Mouse (Mus musculus) stomach, embryonic 14.5 days (tissue): ENCODE measurements around the gene H2al1a. TPM values are rescaled to one million over a fixed set of nuclear protein-coding genes. Genes with fewer than 3 reads are reported as not detected.
"Not testable (repeated sequence)": the region's sequence is repeated elsewhere in the genome, so short reads cannot be mapped to it uniquely, and the experiment has no call there.

Experiments
- ATAC-seq: fragments of 200-750 bp; cut with Nextera tagmentation; 2 replicates; pipeline ENCODE4 v1.8.0; 2017; ENCODE audit warnings: low read depth, moderate TSS enrichment; ENCODE audit not compliant: insufficient number of reproducible peaks, insufficient read depth, low FRiP score
- H3K27ac ChIP-seq: fragments of 300-500 bp; sonication (generic); 2 replicates; pipeline ENCODE4 v1.5.1; 2014; ENCODE audit warnings: mild to moderate bottlenecking, low read length, moderate library complexity, mixed read lengths
- H3K27me3 ChIP-seq: fragments of 300-500 bp; sonication (generic); 2 replicates; pipeline ENCODE4 v1.6.1; 2014; ENCODE audit warnings: low read length, control low read depth, mixed read lengths; ENCODE audit not compliant: control insufficient read depth, insufficient read depth
- H3K36me3 ChIP-seq: fragments of 300-500 bp; sonication (generic); 2 replicates; pipeline ENCODE4 v1.6.1; 2014; ENCODE audit warnings: mild to moderate bottlenecking, control low read depth, low read length, moderate library complexity, mixed read lengths; ENCODE audit not compliant: control insufficient read depth, insufficient read depth
- H3K4me1 ChIP-seq: fragments of 300-500 bp; sonication (generic); 2 replicates; pipeline ENCODE4 v1.6.1; 2014; ENCODE audit warnings: low read length, control low read depth, mixed read lengths; ENCODE audit not compliant: control insufficient read depth, insufficient read depth
- H3K4me2 ChIP-seq: fragments of 300-500 bp; sonication (generic); replicated peaks from 2 replicates; pipeline ENCODE4 v1.6.1; 2014; ENCODE audit warnings: low read depth, low read length, control low read depth
- H3K4me3 ChIP-seq: fragments of 300-500 bp; sonication (generic); 2 replicates; pipeline ENCODE4 v1.5.1; 2014; ENCODE audit warnings: low read depth, low read length, control low read depth
- H3K9ac ChIP-seq: fragments of 300-500 bp; sonication (generic); replicated peaks from 2 replicates; pipeline ENCODE4 v1.6.1; 2014; ENCODE audit warnings: low read depth, mild to moderate bottlenecking, control low read depth, low read length, moderate library complexity, mixed read lengths
- H3K9me3 ChIP-seq: fragments of 300-500 bp; sonication (generic); 2 replicates; pipeline ENCODE4 v1.6.1; 2016; ENCODE audit warnings: low read depth, low read length, control low read depth; ENCODE audit not compliant: control insufficient read depth
- WGBS: fragments of 180-500 bp; shearing (Covaris S2); extraction: QIAGEN DNeasy Blood & Tissue Kit; methylation state at CpG from one replicate; pipeline ENCODE4 v1.1.7; 2014; 5-methylcytosine and 5-hydroxymethylcytosine counted together
- polyA plus RNA-seq: library from polyadenylated mRNA; unstranded; fragments of >200 nt; fragmentation: Nextera tagmentation; extraction: Ambion mirVana; gene quantifications from 2 replicates; pipeline ENCODE4 v1.2.1, GENCODE M21; 2014

The H2al1a gene
- polyA plus RNA-seq, 1 experiment from 2014 or later, result not detected

DNA sequence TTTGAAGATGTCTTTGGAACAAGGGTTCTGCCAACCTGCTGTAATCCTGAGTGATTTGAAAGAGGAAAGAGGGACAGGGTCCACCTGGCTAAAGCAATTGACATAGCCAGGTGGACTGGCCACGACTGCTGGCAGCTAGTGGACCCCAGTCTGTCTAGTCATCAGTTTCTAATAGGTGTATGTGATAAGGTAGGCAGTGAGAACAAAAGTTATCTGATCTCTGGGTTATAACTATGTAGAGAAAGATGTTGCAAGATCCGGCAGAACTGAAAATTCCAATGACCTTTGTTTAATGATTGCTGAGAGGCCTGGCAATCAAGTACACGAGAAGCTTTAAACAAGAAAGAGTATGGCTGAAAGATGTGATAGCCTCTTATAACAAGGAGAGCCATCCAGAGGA is 25.9 kb upstream of the H2al1a start:
- H3K27me3 ChIP-seq, result no peaks in the 10 kb centered on the region
- H3K9ac ChIP-seq, result no peak overlapping the region
- no peak for ATAC-seq
- WGBS, result 70% methylated on average over 3 of the region's 3 CpGs
- H3K4me1 ChIP-seq, result no peaks in the 10 kb centered on the region
- H3K4me3 ChIP-seq, result no peak overlapping the region
- no peak overlapping the region for H3K4me2 ChIP-seq
- no peaks in the 10 kb centered on the region for H3K9me3 ChIP-seq
- no peaks in the 10 kb centered on the region for H3K36me3 ChIP-seq
- H3K27ac ChIP-seq, result no peak overlapping the region

DNA sequence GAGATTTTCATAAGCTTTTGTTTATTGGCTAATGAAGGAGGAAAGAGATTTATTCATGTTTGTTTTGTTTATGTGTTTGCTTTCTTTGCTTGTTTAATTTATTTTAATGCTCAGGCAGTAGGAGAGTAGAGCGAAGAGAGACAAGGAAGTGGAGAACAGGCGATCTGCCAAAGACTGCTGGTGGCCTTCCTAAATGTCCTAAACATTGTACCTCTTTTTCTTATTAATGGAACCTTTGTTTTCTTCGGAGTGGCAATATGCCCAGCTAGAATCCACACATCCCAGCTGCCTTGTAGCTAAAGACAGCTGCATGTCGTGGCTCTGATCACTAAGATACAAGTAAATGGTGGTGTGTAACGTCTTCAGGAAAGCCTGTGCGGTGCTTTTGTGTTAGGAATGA is 22.0 kb upstream of the H2al1a start:
- H3K27ac ChIP-seq, result no peak overlapping the region
- no peak overlapping the region for H3K4me2 ChIP-seq
- no peak for ATAC-seq
- no peak overlapping the region for H3K9ac ChIP-seq
- no peaks in the 10 kb centered on the region for H3K36me3 ChIP-seq
- no peaks in the 10 kb centered on the region for H3K9me3 ChIP-seq
- 71% methylated on average over 6 of the region's 6 CpGs for WGBS
- H3K4me3 ChIP-seq, result no peak overlapping the region
- no peaks in the 10 kb centered on the region for H3K4me1 ChIP-seq
- H3K27me3 ChIP-seq, result no peaks in the 10 kb centered on the region

DNA sequence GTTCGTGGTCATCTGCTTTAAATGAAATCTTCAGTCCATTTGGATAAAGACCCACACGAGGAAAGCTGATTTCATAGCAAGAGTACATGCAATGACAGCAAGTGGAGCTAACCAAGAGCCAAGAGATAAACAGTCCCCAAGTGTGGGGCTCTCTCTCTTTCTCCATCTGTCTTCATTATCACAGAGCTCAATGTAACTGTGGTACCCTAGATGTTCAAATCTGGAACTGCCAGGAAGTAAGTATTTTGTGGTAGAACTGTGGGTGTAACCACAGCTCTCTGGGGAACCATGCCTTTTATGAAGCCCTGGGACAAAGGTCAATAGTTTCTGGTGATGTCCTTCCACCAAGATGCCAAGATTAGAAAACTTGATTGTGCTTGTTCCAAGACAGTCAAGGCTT is 18.3 kb upstream of the H2al1a start:
- H3K27me3 ChIP-seq, result no peaks in the 10 kb centered on the region
- no peak for ATAC-seq
- WGBS, result 73% methylated on average over 2 of the region's 2 CpGs

DNA sequence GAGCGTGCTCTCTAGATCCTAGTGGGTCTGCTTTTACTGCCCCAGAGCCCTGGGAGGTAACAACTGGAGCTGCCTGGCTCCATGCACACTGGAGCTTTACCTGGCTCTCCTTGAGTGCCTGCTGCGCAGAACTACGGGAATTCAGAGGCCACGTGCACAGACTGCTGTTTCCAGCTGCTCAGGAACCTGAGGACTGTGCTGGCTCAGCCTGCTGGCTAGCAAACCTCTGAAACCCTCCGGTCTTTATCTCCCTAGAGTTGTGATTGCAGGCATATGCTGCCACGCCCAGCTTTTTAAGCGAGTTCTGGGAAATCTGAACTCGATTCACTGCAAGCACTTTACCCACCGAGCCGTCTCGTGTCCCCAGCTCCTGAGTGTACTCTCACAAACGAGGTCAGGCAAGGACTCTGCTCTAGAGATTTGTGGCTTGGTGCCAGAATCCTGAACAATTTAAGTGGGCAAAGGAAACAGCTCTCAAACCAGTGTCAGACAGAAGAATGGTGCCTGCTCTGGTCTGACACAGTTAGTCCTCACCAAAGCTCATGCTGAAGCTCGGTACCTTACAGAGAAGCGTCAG is 10.7 kb upstream of the H2al1a start:
- H3K4me2 ChIP-seq, result no peak overlapping the region
- 61% methylated on average over 14 of the region's 14 CpGs for WGBS
- ATAC-seq, result no peak
- no peaks in the 10 kb centered on the region for H3K4me1 ChIP-seq
- no peaks in the 10 kb centered on the region for H3K27me3 ChIP-seq
- H3K36me3 ChIP-seq, result no peaks in the 10 kb centered on the region
- no peak overlapping the region for H3K9ac ChIP-seq
- no peak overlapping the region for H3K27ac ChIP-seq
- no peaks in the 10 kb centered on the region for H3K9me3 ChIP-seq
- H3K4me3 ChIP-seq, result no peak overlapping the region

More for the DNA sequence above, 18.3 kb upstream of the H2al1a start:
- H3K4me2 ChIP-seq, result no peak overlapping the region
- H3K4me3 ChIP-seq, result no peak overlapping the region
- no peaks in the 10 kb centered on the region; the same call in 1 of the 2 replicates for H3K9me3 ChIP-seq
- no peak overlapping the region for H3K9ac ChIP-seq
- H3K27ac ChIP-seq, result no peak overlapping the region
- H3K36me3 ChIP-seq, result no peaks in the 10 kb centered on the region
- H3K4me1 ChIP-seq, result no peaks in the 10 kb centered on the region

DNA sequence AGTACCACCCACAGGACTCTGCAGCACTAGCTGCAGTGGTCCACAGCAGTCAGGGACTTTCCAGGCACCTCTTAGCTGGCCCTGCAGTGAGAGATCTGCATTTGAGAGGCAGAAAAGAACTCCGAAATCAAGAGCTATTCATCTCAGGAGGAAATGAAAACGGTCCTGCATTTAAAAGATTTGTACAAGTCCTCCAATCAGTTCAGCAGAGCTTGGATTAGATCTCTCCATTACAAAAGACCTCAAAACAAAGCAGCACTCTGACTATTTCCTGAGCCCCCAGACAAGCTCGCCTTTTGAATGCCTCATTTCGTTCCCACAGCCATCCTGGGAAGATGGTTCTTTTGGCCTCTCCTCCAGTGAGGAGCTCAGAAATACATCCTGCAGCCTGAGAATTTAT is 9.8 kb upstream of the H2al1a start:
- no peaks in the 10 kb centered on the region for H3K9me3 ChIP-seq
- H3K27me3 ChIP-seq, result no peaks in the 10 kb centered on the region
- H3K4me1 ChIP-seq, result no peaks in the 10 kb centered on the region
- no peak overlapping the region for H3K9ac ChIP-seq
- H3K36me3 ChIP-seq, result no peaks in the 10 kb centered on the region
- H3K4me3 ChIP-seq, result no peak overlapping the region
- 70% methylated on average over 4 of the region's 4 CpGs for WGBS
- ATAC-seq, result no peak
- H3K27ac ChIP-seq, result no peak overlapping the region
- H3K4me2 ChIP-seq, result no peak overlapping the region

DNA sequence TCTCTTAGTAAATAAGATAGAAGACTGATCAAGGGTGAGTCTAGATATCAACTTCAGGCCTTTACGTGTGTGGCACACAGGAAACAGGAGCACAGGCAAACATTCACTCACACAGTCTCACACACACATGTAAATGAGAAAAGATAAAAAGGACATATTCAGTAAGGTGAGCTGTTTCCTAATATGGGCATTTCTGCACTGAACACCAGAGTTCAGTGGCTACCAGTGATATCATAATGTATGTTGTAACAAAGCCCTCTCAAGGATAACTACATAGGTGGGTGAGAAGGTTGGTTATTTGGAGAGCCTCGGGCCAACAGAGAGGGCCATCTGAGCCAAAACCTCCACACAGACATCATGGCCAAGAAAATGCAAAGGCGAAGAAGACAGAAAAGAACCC is 3.1 kb downstream of the H2al1a start, which contains the start of gene H2al1b:
H2al1b (plus strand) TSS at position 301 of the 400 bp plus-strand sequence.
- H3K9me3 ChIP-seq, H3K4me2 ChIP-seq, H3K27ac ChIP-seq, H3K27me3 ChIP-seq, H3K9ac ChIP-seq, H3K4me3 ChIP-seq, H3K36me3 ChIP-seq, ATAC-seq, H3K4me1 ChIP-seq: not testable (repeated sequence)
- 96% methylated on average over 1 of the region's 3 CpGs for WGBS

DNA sequence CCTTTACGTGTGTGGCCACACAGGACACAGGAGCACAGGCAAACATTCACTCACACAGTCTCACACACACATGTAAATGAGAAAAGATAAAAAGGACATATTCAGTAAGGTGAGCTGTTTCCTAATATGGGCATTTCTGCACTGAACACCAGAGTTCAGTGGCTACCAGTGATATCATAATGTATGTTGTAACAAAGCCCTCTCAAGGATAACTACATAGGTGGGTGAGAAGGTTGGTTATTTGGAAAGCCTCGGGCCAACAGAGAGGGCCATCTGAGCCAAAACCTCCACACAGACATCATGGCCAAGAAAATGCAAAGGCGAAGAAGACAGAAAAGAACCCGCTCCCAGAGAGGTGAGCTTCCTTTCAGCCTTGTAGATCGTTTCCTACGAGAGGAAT is 6.3 kb downstream of the H2al1a start, which contains the start of gene H2al1c:
H2al1c (plus strand) TSS at position 301 of the 400 bp plus-strand sequence.
- H3K27ac ChIP-seq, H3K9ac ChIP-seq, H3K9me3 ChIP-seq, H3K27me3 ChIP-seq, H3K4me1 ChIP-seq, H3K4me3 ChIP-seq, H3K4me2 ChIP-seq, H3K36me3 ChIP-seq, ATAC-seq: not testable (repeated sequence)
- WGBS, result 70% methylated on average over 1 of the region's 6 CpGs

DNA sequence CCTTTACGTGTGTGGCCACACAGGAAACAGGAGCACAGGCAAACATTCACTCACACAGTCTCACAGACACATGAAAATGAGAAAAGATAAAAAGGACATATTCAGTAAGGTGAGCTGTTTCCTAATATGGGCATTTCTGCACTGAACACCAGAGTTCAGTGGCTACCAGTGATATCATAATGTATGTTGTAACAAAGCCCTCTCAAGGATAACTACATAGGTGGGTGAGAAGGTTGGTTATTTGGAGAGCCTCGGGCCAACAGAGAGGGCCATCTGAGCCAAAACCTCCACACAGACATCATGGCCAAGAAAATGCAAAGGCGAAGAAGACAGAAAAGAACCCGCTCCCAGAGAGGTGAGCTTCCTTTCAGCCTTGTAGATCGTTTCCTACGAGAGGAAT is 9.5 kb downstream of the H2al1a start, which contains the start of gene H2al1d:
H2al1d (plus strand) TSS at position 301 of the 400 bp plus-strand sequence.
- not testable (repeated sequence) for H3K4me1 ChIP-seq, ATAC-seq, H3K36me3 ChIP-seq, H3K9ac ChIP-seq, H3K4me2 ChIP-seq, H3K9me3 ChIP-seq, H3K27me3 ChIP-seq, H3K27ac ChIP-seq, H3K4me3 ChIP-seq
- WGBS, result no CpG with 5 or more reads among the region's 6 CpGs

DNA sequence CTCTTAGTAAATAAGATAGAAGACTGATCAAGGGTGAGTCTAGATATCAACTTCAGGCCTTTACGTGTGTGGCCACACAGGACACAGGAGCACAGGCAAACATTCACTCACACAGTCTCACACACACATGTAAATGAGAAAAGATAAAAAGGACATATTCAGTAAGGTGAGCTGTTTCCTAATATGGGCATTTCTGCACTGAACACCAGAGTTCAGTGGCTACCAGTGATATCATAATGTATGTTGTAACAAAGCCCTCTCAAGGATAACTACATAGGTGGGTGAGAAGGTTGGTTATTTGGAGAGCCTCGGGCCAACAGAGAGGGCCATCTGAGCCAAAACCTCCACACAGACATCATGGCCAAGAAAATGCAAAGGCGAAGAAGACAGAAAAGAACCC is 12.6 kb downstream of the H2al1a start, which contains the start of gene H2al1e:
H2al1e (plus strand) TSS at position 301 of the 400 bp plus-strand sequence.
- H3K9me3 ChIP-seq, ATAC-seq, H3K27me3 ChIP-seq, H3K4me3 ChIP-seq, H3K36me3 ChIP-seq, H3K27ac ChIP-seq, H3K4me1 ChIP-seq, H3K4me2 ChIP-seq, H3K9ac ChIP-seq: not testable (repeated sequence)
- WGBS, result no CpG with 5 or more reads among the region's 3 CpGs
